Mouse (Mus musculus) hindbrain, embryonic 16.5 days (tissue): ENCODE measurements around the gene Ms4a12. TPM values are rescaled to one million over a fixed set of nuclear protein-coding genes. Genes with fewer than 3 reads are reported as not detected.

ENCODE experiments used
- ATAC-seq: fragments of 200-750 bp; cut with Nextera tagmentation; 2 replicates; pipeline ENCODE4 v1.8.0; 2017; ENCODE audit warnings: moderate TSS enrichment, moderate library complexity
- H3K27ac ChIP-seq: fragments of 300-500 bp; sonication (generic); 2 replicates; pipeline ENCODE4 v1.5.1; 2014; ENCODE audit warnings: low read depth, mild to moderate bottlenecking, control low read depth, low read length, moderate library complexity
- H3K27me3 ChIP-seq: fragments of 300-500 bp; sonication (generic); replicated peaks from 2 replicates; pipeline ENCODE4 v1.6.1; 2014; ENCODE audit warnings: low read length; ENCODE audit not compliant: control insufficient read depth, insufficient read depth
- H3K36me3 ChIP-seq: fragments of 300-500 bp; sonication (generic); 2 replicates; pipeline ENCODE4 v1.6.1; 2014; ENCODE audit warnings: mild to moderate bottlenecking, low read length, moderate library complexity, mixed read lengths; ENCODE audit not compliant: control insufficient read depth, insufficient read depth
- H3K4me1 ChIP-seq: fragments of 300-500 bp; sonication (generic); 2 replicates; pipeline ENCODE4 v1.6.1; 2014; ENCODE audit warnings: low read depth, low read length; ENCODE audit not compliant: control insufficient read depth, insufficient read depth
- H3K4me2 ChIP-seq: fragments of 300-500 bp; sonication (generic); 2 replicates; pipeline ENCODE4 v1.6.1; 2014; ENCODE audit warnings: mild to moderate bottlenecking, low read length, control low read depth, moderate library complexity
- H3K4me3 ChIP-seq: fragments of 300-500 bp; sonication (generic); 2 replicates; pipeline ENCODE4 v1.5.1; 2014; ENCODE audit warnings: mild to moderate bottlenecking, low read length, control low read depth, moderate library complexity
- H3K9ac ChIP-seq: fragments of 300-500 bp; sonication (generic); 2 replicates; pipeline ENCODE4 v1.6.1; 2014; ENCODE audit warnings: low read depth, mild to moderate bottlenecking, control low read depth, low read length, moderate library complexity
- H3K9me3 ChIP-seq: fragments of 300-500 bp; sonication (generic); 2 replicates; pipeline ENCODE4 v1.6.1; 2014; ENCODE audit warnings: mild to moderate bottlenecking, low read length, moderate library complexity; ENCODE audit not compliant: control insufficient read depth
- WGBS: fragments of 180-500 bp; shearing (Covaris S2); extraction: QIAGEN DNeasy Blood & Tissue Kit; methylation state at CpG from one replicate; pipeline ENCODE4 v1.1.7; 2014; 5-methylcytosine and 5-hydroxymethylcytosine counted together
- polyA plus RNA-seq: library from polyadenylated mRNA; unstranded; fragments of >200 nt; fragmentation: Nextera tagmentation; extraction: Ambion mirVana; gene quantifications from 2 replicates; pipeline ENCODE4 v1.2.1, GENCODE M21; 2015

Gene Ms4a12
- polyA plus RNA-seq, 1 experiment from 2014 or later: not detected

GRCm38 (mm10) chr19:11165172-11165571 is 67.1 kb downstream of the Ms4a12 start, which contains the start of gene 1700025F22Rik:
Gene 1700025F22Rik, minus strand, starts transcription at chr19:11165320.
- H3K4me3 ChIP-seq: no peak within 1 kb of the TSS
- 41% methylated on average over 10 of the region's 10 CpGs for WGBS
- no peak within 1 kb of the TSS for H3K4me2 ChIP-seq
- no peaks in the 10 kb centered on the region for H3K27me3 ChIP-seq
- no peaks in the 10 kb centered on the region for H3K36me3 ChIP-seq
- no peaks in the 10 kb centered on the region for H3K9me3 ChIP-seq
- no peak within 1 kb of the TSS for H3K9ac ChIP-seq
- no peak for ATAC-seq
- no peak within 1 kb of the TSS for H3K27ac ChIP-seq
- no peaks in the 10 kb centered on the region for H3K4me1 ChIP-seq

Other genes starting within 250 kb of the Ms4a12 start
- gene Ms4a15, start 239.2 kb downstream of the Ms4a12 start, polyA plus RNA-seq: not detected in 2 replicates
- gene Ms4a18, start 214.4 kb downstream of the Ms4a12 start, polyA plus RNA-seq: not detected in 2 replicates
- not detected in 2 replicates for gene Ms4a8a, start 151.3 kb downstream of the Ms4a12 start, polyA plus RNA-seq
- gene 1700017D01Rik, start 101.6 kb downstream of the Ms4a12 start, polyA plus RNA-seq: not detected in 2 replicates
- gene 1700025F22Rik, start 67.1 kb downstream of the Ms4a12 start, polyA plus RNA-seq: not detected in 2 replicates
- gene Ms4a13, start 35.7 kb downstream of the Ms4a12 start, polyA plus RNA-seq: not detected in 2 replicates
- gene Ms4a1, start 33.8 kb upstream of the Ms4a12 start, polyA plus RNA-seq: not detected in 2 replicates
- gene Ms4a5, start 51.4 kb upstream of the Ms4a12 start, polyA plus RNA-seq: not detected in 2 replicates
- not detected in 2 replicates for gene Ms4a14, start 82.0 kb upstream of the Ms4a12 start, polyA plus RNA-seq
- 2.2 and 4.3 TPM in 2 replicates for gene Ms4a7, start 103.7 kb upstream of the Ms4a12 start, polyA plus RNA-seq
- gene Ms4a4a, start 143.1 kb upstream of the Ms4a12 start, polyA plus RNA-seq: 2.1 and 2.5 TPM in 2 replicates
- gene Ms4a4c, start 172.3 kb upstream of the Ms4a12 start, polyA plus RNA-seq: 0.53 TPM in 1 of 2 replicates, not detected in the other
- not detected in 2 replicates for gene Ms4a4b, start 211.1 kb upstream of the Ms4a12 start, polyA plus RNA-seq
- gene Ms4a6c, start 236.9 kb upstream of the Ms4a12 start, polyA plus RNA-seq: 2.2 and 2.5 TPM in 2 replicates